Mouse (Mus musculus) ovary, adult 10 weeks (tissue): ENCODE measurements around the gene Dnaaf1. TPM values are rescaled to one million over a fixed set of nuclear protein-coding genes. Genes with fewer than 3 reads are reported as not detected.

ENCODE experiments used
- polyA plus RNA-seq: library from polyadenylated mRNA; stranded (reverse); fragments of 350-450 nt; fragmentation: Illumina TruSeq; extraction: RNeasy Lipid Tissue Mini Kit (QIAGEN cat#74804); gene quantifications from one replicate; pipeline ENCODE4 v1.2.3, GENCODE M21; 2014

The Dnaaf1 gene
- not detected for polyA plus RNA-seq

DNA sequence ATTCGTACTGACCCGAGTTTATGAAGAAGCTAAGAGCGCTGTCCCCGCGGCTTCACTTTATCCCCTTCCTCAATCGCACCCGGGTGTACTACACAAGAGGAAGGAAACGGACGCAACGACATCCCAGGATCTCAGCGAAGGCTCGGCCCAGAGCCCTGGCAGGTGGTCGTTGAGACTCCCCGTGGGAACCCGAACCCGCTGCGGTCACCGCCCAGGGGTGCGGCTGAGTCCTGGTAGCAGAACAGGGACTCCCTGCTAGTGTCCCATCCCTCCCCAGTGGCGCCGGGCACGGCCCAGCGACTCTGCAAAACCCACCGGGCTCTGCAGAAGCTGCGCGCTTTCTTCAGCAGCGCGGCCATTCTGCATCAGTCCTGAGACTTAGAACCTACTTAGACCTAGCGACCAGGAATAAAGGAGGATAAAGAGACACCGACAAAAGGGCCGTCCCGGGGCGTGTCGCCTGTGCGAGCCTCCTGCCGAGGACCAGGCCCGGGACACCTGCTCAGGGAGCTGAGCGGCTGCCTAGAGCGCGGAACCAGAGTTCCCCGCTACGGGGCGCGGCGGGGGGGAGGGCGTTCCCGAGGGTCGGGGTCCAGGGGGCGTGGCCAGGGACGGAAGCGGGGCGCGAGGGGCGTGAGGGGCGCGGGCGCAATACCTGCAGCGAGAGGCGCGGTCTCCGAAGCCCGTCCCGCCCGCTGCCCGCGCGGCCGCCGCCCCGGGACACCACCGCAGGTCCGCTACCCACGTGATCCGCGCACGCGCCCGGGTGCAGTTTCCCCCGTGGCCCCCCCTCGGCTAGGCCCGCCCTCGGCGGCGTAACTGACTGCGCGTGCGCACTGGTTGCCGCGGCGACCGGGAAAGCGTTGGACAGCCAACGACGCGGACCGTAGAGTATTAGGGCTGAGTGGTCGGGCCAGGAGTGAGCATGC is at the start of gene Dnaaf1, which contains the start of gene Hsdl1:
Gene Dnaaf1 (plus strand): TSS at position 799 of the 929 bp plus-strand sequence.
Gene Hsdl1 (minus strand): TSS at position 747 of the 929 bp plus-strand sequence.

GRCm38 (mm10) chr8:119558603-119559401 is 16.2 kb upstream of the Dnaaf1 start, which contains the start of gene Mbtps1:
TSS of gene Mbtps1 (minus strand) at chr8:119558735.

GRCm38 (mm10) chr8:119604996-119605395 is 30.0 kb downstream of the Dnaaf1 start, which contains the start of gene Taf1c:
TSS of gene Taf1c (minus strand) at chr8:119605222.

GRCm38 (mm10) chr8:119612471-119612870 is 37.4 kb downstream of the Dnaaf1 start, which contains the start of gene Adad2:
TSS of gene Adad2 (plus strand) at chr8:119612747.

GRCm38 (mm10) chr8:119635378-119635777 is 60.3 kb downstream of the Dnaaf1 start, which contains the start of gene Kcng4:
TSS of gene Kcng4 (minus strand) at chr8:119635680.

Other genes with a start within 250 kb of the Dnaaf1 start
- gene Hsbp1, start 230.7 kb upstream of the Dnaaf1 start, polyA plus RNA-seq: 283 TPM
- 0.43 TPM for gene Mlycd, start 180.4 kb upstream of the Dnaaf1 start, polyA plus RNA-seq
- gene Osgin1, start 141.1 kb upstream of the Dnaaf1 start, polyA plus RNA-seq: not detected
- not detected for gene Necab2, start 128.5 kb upstream of the Dnaaf1 start, polyA plus RNA-seq
- gene Slc38a8, start 73.5 kb upstream of the Dnaaf1 start, polyA plus RNA-seq: 0.17 TPM
- 63.5 TPM for gene Mbtps1, start 16.5 kb upstream of the Dnaaf1 start, polyA plus RNA-seq
- 13.1 TPM for gene Hsdl1, start 52 bp upstream of the Dnaaf1 start, polyA plus RNA-seq
- not detected for gene Taf1c, start 30.0 kb downstream of the Dnaaf1 start, polyA plus RNA-seq
- gene Adad2, start 37.5 kb downstream of the Dnaaf1 start, polyA plus RNA-seq: not detected
- 0.23 TPM for gene Kcng4, start 60.4 kb downstream of the Dnaaf1 start, polyA plus RNA-seq
- gene Wfdc1, start 91.1 kb downstream of the Dnaaf1 start, polyA plus RNA-seq: 5.0 TPM
- not detected for gene Atp2c2, start 124.8 kb downstream of the Dnaaf1 start, polyA plus RNA-seq
- 2.5 TPM for gene Tldc1, start 203.2 kb downstream of the Dnaaf1 start, polyA plus RNA-seq